Mouse (Mus musculus): ENCODE measurements at regions not wholly inside any gene's neighbourhood (a gene's known extent, or its start where the extent isn't known, plus 50 kb on each side); places are given as distances from the start of the nearest gene placed in this dataset.

DNA sequence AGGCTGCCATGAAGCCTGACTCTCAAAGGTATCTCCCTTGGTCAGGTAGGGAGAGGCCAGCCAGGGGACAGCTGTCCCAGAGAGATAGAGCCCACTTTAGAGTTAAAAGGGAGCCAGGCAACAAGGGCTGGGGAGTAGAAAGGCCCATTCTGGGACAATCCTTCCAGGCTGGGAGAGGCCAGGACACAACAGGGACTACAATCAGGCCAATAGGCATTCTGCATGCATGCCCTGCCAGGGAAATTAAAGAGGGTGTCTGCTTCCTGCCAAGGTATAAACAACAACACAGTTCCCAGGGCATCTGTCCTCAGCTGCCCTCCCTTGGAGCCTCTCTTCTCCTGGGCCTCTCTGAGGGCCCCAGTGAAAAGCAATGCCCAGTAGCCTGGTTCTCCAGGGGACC, 437.8 kb downstream of the Cd83 start:
- TF ChIP-seq TAL1 (IDR thresholded peaks at IDR 0.05; ENCODE audit: low read length) (no peak), GATA1 (IDR thresholded peaks at IDR 0.05; ENCODE audit: low read length) (no peak)

All from erythroblast, embryonic 14.5 days (primary cell).